Mouse (Mus musculus): ENCODE results near the gene Gp5.

Gene Gp5

DNA sequence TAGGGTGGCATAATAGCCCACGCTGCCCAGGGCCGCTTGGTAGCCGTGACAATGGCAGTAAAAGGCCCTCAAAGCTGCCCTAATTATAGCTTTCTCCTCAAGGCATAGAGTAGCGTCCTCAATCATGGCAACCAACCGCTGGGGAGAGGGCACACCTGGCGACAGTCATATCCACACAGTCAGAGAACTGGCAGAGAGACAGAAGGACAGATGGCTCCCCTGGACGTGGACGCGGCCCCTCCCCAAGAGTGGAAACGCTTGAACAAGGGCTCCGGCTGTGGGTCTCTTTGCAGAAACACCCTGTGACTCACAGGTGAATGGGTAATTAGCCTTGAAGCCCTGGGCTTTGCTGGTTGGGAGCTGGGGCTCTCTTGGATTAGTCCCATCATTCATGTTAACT is 32.2 kb downstream of the Gp5 start:
- peak; percentile 66 to 75 for DNase-seq

DNA sequence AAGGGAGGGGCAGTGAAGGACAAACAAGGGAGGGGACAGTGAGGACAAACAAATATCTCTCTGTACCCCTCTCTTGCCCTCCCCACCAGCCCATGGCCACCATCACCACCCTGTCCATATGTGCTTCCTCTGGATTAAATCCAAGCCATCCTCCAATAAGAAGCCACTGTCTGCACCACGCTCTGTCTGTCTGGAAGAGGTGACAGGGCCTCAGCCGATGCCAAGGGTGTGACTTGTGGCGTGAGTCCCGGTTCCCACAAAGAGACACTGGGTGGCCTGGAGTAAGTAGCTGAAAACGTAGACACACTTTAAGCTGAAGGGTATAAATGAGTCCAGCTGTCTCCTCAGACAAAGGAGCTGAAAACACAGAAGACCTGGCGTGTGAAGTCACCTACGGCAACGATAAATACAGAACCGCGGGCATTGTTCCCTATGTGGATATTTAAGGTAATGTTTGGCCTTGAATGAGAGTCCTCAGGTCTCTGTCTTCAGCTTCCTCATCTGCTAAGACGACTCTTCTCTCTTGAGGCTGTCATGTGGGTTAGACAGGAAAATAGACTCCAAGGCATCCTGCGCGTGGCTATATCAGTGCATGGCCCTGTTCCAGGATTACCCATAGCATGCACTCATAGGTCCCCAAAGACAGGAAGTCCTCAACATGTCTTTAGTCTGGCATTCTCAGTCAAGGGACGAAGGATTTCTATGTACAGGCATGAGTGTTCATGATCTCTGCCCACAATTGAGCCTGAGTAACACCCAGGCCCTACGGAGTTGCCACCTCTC is 34.8 kb downstream of the Gp5 start:
- peak; percentile 27 to 52 for DNase-seq

GRCm38 (mm10) chr16:30273065-30273464 is 37.5 kb downstream of the Gp5 start:
- no peak for DNase-seq

- peak in 1 of 2 experiments; percentile 17 for DNase-seq
These were observed 38.5 kb downstream of the Gp5 start for GRCm38 (mm10) chr16:30271941-30272595.

GRCm38 (mm10) chr16:30271223-30271761 is 39.3 kb downstream of the Gp5 start:
- no peak for DNase-seq

GRCm38 (mm10) chr16:30267359-30267758 is 43.2 kb downstream of the Gp5 start, which contains the start of gene Cpn2:
TSS of gene Cpn2 (minus strand) at chr16:30267499.
- DNase-seq, result no peak

DNA sequence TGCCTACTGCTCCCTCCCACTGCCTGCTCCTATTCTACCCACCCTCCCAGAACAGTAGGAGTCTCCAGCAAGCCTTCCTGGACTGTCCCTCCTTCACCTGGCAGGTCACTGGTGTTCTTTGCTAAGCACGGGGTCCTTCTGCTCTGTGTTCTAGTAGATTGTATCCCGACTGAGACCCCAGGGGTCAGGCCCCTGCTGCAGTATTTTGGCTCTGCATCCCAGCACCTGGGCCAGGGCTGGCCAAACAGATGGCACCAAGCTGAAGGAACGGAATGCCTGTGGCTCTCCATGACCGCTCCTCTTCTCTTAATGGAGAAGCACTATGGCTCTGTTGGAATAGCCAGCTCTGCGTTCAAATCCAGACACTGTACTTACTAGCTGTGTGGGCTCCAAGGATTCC is 44.0 kb downstream of the Gp5 start:
- peak; percentile 60 to 78 for DNase-seq

DNA sequence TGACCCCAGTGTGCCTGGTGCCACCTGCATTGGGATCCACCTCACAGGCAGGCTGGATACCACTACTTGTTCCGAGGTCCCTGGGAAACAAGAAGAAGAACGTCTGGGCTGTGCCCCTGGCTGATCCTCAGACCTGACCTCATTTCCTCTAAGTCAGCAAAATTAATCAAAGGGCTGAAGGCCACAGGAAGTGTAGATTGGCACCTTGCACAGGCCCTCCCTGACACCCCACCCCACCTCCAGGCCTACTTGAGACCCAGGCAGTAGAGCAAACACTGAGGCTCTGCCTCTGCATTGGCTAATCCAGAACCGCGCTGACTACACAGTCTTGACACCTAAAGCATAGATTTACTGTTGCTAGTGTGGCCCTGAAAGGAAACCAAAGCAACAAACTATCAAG is 45.0 kb downstream of the Gp5 start:
- no peak for DNase-seq

DNA sequence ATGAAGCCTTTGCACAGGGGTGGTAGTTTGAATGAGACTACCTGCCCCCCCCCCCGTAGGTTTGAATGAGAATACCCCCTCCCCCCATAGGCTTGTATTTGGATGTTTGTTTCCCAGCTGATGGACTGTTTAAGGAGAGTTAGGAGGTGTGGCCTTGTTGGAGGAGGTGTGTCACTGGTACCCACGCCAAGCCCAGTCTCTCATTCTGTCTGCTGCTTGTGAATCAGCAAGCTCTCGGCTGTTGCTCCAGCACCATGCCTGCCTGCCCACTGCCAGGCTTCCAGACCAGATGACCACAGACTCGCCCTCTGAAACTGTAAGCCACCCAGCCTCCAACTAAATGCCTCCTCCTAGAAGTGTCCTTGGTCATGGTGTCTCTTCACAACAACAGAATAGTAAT is 47.4 kb downstream of the Gp5 start:
- no peak for DNase-seq

GRCm38 (mm10) chr16:30262664-30263063 is 47.9 kb downstream of the Gp5 start:
- peak; percentile 86 to 87 for DNase-seq

DNA sequence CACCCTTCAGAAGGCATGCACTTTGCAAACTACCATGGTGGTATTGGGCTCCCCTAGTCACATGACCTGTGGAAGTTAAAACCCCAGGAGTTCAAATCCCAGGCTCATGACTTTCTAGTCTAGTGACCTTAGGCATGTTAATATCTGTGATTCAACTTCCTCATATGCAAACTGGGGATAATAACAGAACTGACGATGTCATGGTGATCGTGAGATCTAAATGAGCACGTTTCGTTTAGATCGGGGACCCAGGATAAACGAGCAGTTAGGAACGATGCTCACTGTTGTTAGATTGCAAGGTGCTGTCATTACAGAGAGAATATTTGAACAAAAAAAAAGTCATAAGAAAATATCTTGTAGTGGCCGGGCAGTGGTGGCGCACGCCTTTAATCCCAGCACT is 48.4 kb downstream of the Gp5 start:
- DNase-seq, result no peak

GRCm38 (mm10) chr16:30261341-30261740 is 49.2 kb downstream of the Gp5 start:
- no peak for DNase-seq

- DNase-seq, result peak; percentile 17 to 25
These were observed 50.5 kb downstream of the Gp5 start for GRCm38 (mm10) chr16:30260012-30260635.

- peak in 1 of 2 experiments; percentile 43 for DNase-seq
These were observed 51.1 kb downstream of the Gp5 start for GRCm38 (mm10) chr16:30259444-30259843.

- DNase-seq, result no peak
These were observed 52.1 kb downstream of the Gp5 start for GRCm38 (mm10) chr16:30258441-30258840.

- DNase-seq, result no peak
These were observed 52.9 kb downstream of the Gp5 start for GRCm38 (mm10) chr16:30257718-30258117.

Measured in cerebellum, postnatal 10 days (tissue).